Mouse (Mus musculus) forebrain, embryonic 15.5 days (tissue): Measurements from ENCODE around the gene Sptssa. TPM values are rescaled to one million over a fixed set of nuclear protein-coding genes. Genes with fewer than 3 reads are reported as not detected.
"Not testable (repeated sequence)": the region's sequence is repeated elsewhere in the genome, so short reads cannot be mapped to it uniquely, and the experiment has no call there.

Source experiments
- ATAC-seq: fragments of 200-750 bp; cut with Nextera tagmentation; replicated peaks from 2 replicates; pipeline ENCODE4 v1.8.0; 2017; ENCODE audit warnings: mild to moderate bottlenecking, moderate TSS enrichment, moderate library complexity
- H3K27ac ChIP-seq: fragments of 300-500 bp; sonication (generic); replicated peaks from 2 replicates; pipeline ENCODE4 v1.5.1; 2015; ENCODE audit warnings: mild to moderate bottlenecking, inconsistent platforms
- H3K27me3 ChIP-seq: fragments of 300-500 bp; sonication (generic); 2 replicates; pipeline ENCODE4 v1.6.1; 2015; ENCODE audit warnings: inconsistent platforms
- H3K36me3 ChIP-seq: fragments of 300-500 bp; sonication (generic); 2 replicates; pipeline ENCODE4 v1.6.1; 2015; ENCODE audit warnings: mild to moderate bottlenecking, inconsistent platforms
- H3K4me1 ChIP-seq: fragments of 300-500 bp; sonication (generic); 2 replicates; pipeline ENCODE4 v1.6.1; 2015; ENCODE audit warnings: inconsistent platforms
- H3K4me2 ChIP-seq: fragments of 300-500 bp; sonication (generic); replicated peaks from 2 replicates; pipeline ENCODE4 v1.6.1; 2015; ENCODE audit warnings: mild to moderate bottlenecking, inconsistent platforms
- H3K4me3 ChIP-seq: fragments of 300-500 bp; sonication (generic); 2 replicates; pipeline ENCODE4 v1.5.1; 2015; ENCODE audit warnings: mild to moderate bottlenecking, inconsistent platforms
- H3K9ac ChIP-seq: fragments of 300-500 bp; sonication (generic); replicated peaks from 2 replicates; pipeline ENCODE4 v1.6.1; 2015; ENCODE audit warnings: mild to moderate bottlenecking, inconsistent platforms
- H3K9me3 ChIP-seq: fragments of 300-500 bp; sonication (generic); 2 replicates; pipeline ENCODE4 v1.6.1; 2016; ENCODE audit warnings: inconsistent platforms
- WGBS: fragments of 180-500 bp; shearing (Covaris S2); methylation state at CpG from one replicate; pipeline ENCODE4 v1.1.7; 2015; ENCODE audit warnings: mixed read lengths; 5-methylcytosine and 5-hydroxymethylcytosine counted together
- polyA plus RNA-seq: library from polyadenylated mRNA; unstranded; fragments of >200 nt; fragmentation: Nextera tagmentation; extraction: Ambion mirVana; gene quantifications from 2 replicates; pipeline ENCODE4 v1.2.1, GENCODE M21; 2015

Gene Sptssa
- polyA plus RNA-seq, 1 experiment from 2014 or later = 171 TPM

- ATAC-seq = no peak
- Histone ChIP-seq H3K4me3 (no peak overlapping the region), H3K9me3 (no peaks in the 10 kb centered on the region), H3K36me3 (peaks cover 27% of the 10 kb centered on the region), H3K27ac (no peak overlapping the region), H3K27me3 (no peaks in the 10 kb centered on the region), H3K9ac (no peak overlapping the region), H3K4me2 (no peak overlapping the region), H3K4me1 (no peaks in the 10 kb centered on the region)
- 68% methylated on average over 4 of the region's 4 CpGs for WGBS
Observed at GRCm38 (mm10) chr12:54671262-54671661, 14.9 kb upstream of the Sptssa start.

GRCm38 (mm10) chr12:54668141-54668540 lies 11.8 kb upstream of the Sptssa start:
- Histone ChIP-seq H3K4me1 (no peaks in the 10 kb centered on the region), H3K4me3 (no peak overlapping the region), H3K9me3 (no peaks in the 10 kb centered on the region), H3K36me3 (peaks cover 14% of the 10 kb centered on the region), H3K27me3 (no peaks in the 10 kb centered on the region), H3K9ac (no peak overlapping the region), H3K4me2 (no peak overlapping the region), H3K27ac (no peak overlapping the region)
- no peak for ATAC-seq
- 87% methylated on average over 1 of the region's 1 CpGs for WGBS

GRCm38 (mm10) chr12:54665526-54665925 lies 9.2 kb upstream of the Sptssa start:
- 80% methylated on average over 6 of the region's 6 CpGs for WGBS
- Histone ChIP-seq H3K4me2 (no peak overlapping the region), H3K27me3 (no peaks in the 10 kb centered on the region), H3K36me3 (no peaks in the 10 kb centered on the region; the same call in 1 of the 2 replicates), H3K4me3 (no peak overlapping the region), H3K9ac (no peak overlapping the region), H3K4me1 (no peaks in the 10 kb centered on the region), H3K9me3 (no peaks in the 10 kb centered on the region), H3K27ac (no peak overlapping the region)
- ATAC-seq = no peak

- H3K27me3 ChIP-seq, H3K27ac ChIP-seq, H3K4me3 ChIP-seq, H3K36me3 ChIP-seq, H3K9ac ChIP-seq, H3K4me2 ChIP-seq, H3K9me3 ChIP-seq, ATAC-seq, H3K4me1 ChIP-seq: not testable (repeated sequence)
- WGBS = 72% methylated on average over 5 of the region's 5 CpGs
Observed at GRCm38 (mm10) chr12:54661470-54661869, 5.1 kb upstream of the Sptssa start.

GRCm38 (mm10) chr12:54659901-54660300 lies 3.5 kb upstream of the Sptssa start:
- no peaks in the 10 kb centered on the region for H3K9me3 ChIP-seq
- ATAC-seq = no peak
- no peak overlapping the region for H3K9ac ChIP-seq
- H3K27me3 ChIP-seq = no peaks in the 10 kb centered on the region
- no peak overlapping the region for H3K27ac ChIP-seq
- H3K4me1 ChIP-seq = peaks cover 14% of the 10 kb centered on the region
- 87% methylated on average over 3 of the region's 3 CpGs for WGBS
- H3K4me2 ChIP-seq = no peak overlapping the region
- H3K4me3 ChIP-seq = no peak overlapping the region
- no peaks in the 10 kb centered on the region for H3K36me3 ChIP-seq

- Histone ChIP-seq H3K9me3 (no peaks in the 10 kb centered on the region), H3K27ac (no peak overlapping the region), H3K4me3 (no peak overlapping the region), H3K9ac (no peak overlapping the region), H3K4me2 (no peak overlapping the region), H3K4me1 (peaks cover 26% of the 10 kb centered on the region), H3K27me3 (no peaks in the 10 kb centered on the region), H3K36me3 (no peaks in the 10 kb centered on the region)
- no peak for ATAC-seq
- 81% methylated on average over 7 of the region's 7 CpGs for WGBS
Observed at GRCm38 (mm10) chr12:54658425-54659092, 2.2 kb upstream of the Sptssa start.

GRCm38 (mm10) chr12:54657951-54658350 lies 1.6 kb upstream of the Sptssa start:
- H3K36me3 ChIP-seq = no peaks in the 10 kb centered on the region
- H3K27me3 ChIP-seq = no peaks in the 10 kb centered on the region

GRCm38 (mm10) chr12:54657226-54657625 lies 853 bp upstream of the Sptssa start:
- Histone ChIP-seq H3K9me3 (no peaks in the 10 kb centered on the region), H3K4me1 (peaks cover 26% of the 10 kb centered on the region), H3K36me3 (no peaks in the 10 kb centered on the region), H3K4me3 (peak overlapping the region; percentile 75), H3K27me3 (no peaks in the 10 kb centered on the region), H3K27ac (no peak overlapping the region), H3K9ac (no peak overlapping the region), H3K4me2 (peak overlapping the region; percentile 75)
- WGBS = 62% methylated on average over 2 of the region's 2 CpGs
- no peak for ATAC-seq

More at GRCm38 (mm10) chr12:54657951-54658350, 1.6 kb upstream of the Sptssa start:
- Histone ChIP-seq H3K4me3 (no peak overlapping the region), H3K27ac (no peak overlapping the region), H3K4me1 (peaks cover 26% of the 10 kb centered on the region), H3K9ac (no peak overlapping the region), H3K9me3 (no peaks in the 10 kb centered on the region), H3K4me2 (no peak overlapping the region)
- ATAC-seq = no peak
- WGBS = 92% methylated on average over 5 of the region's 5 CpGs

- no peaks in the 10 kb centered on the region for H3K9me3 ChIP-seq
- ATAC-seq = peak; percentile 47
- H3K4me1 ChIP-seq = peaks cover 26% of the 10 kb centered on the region
- no peaks in the 10 kb centered on the region for H3K36me3 ChIP-seq
- peak overlapping the region; percentile 82 for H3K9ac ChIP-seq
- peak overlapping the region; percentile 75 for H3K4me2 ChIP-seq
- peak overlapping the region; percentile 75 for H3K4me3 ChIP-seq
- peak overlapping the region; percentile 66 for H3K27ac ChIP-seq
- WGBS = 0% methylated on average over 15 of the region's 22 CpGs
- H3K27me3 ChIP-seq = no peaks in the 10 kb centered on the region
Observed at GRCm38 (mm10) chr12:54656039-54656395, 356 bp downstream of the Sptssa start.

GRCm38 (mm10) chr12:54655292-54656038 lies 908 bp downstream of the Sptssa start:
- 13% methylated on average over 16 of the region's 16 CpGs for WGBS
- no peaks in the 10 kb centered on the region for H3K9me3 ChIP-seq
- H3K36me3 ChIP-seq = no peaks in the 10 kb centered on the region
- H3K27ac ChIP-seq = peak overlapping the region; percentile 66
- ATAC-seq = no peak
- H3K4me1 ChIP-seq = peaks cover 26% of the 10 kb centered on the region
- H3K27me3 ChIP-seq = no peaks in the 10 kb centered on the region
- H3K4me2 ChIP-seq = peak overlapping the region; percentile 75
- peak overlapping the region; percentile 75 for H3K4me3 ChIP-seq
- H3K9ac ChIP-seq = peak overlapping the region; percentile 82

- Histone ChIP-seq H3K4me2 (peak overlapping the region; percentile 75), H3K27me3 (no peaks in the 10 kb centered on the region), H3K9ac (no peak overlapping the region), H3K36me3 (no peaks in the 10 kb centered on the region), H3K27ac (no peak overlapping the region), H3K4me1 (peaks cover 26% of the 10 kb centered on the region), H3K4me3 (peak overlapping the region; percentile 75), H3K9me3 (no peaks in the 10 kb centered on the region)
- no peak for ATAC-seq
- WGBS = 78% methylated on average over 1 of the region's 1 CpGs
Observed at GRCm38 (mm10) chr12:54654741-54655140, 1.6 kb downstream of the Sptssa start.

- H3K36me3 ChIP-seq = no peaks in the 10 kb centered on the region
- no peak overlapping the region for H3K4me2 ChIP-seq
- H3K9me3 ChIP-seq = no peaks in the 10 kb centered on the region
- H3K27ac ChIP-seq = no peak overlapping the region
- no peak for ATAC-seq
- 71% methylated on average over 4 of the region's 4 CpGs for WGBS
- no peak overlapping the region for H3K4me3 ChIP-seq
- H3K27me3 ChIP-seq = no peaks in the 10 kb centered on the region
- H3K4me1 ChIP-seq = peaks cover 26% of the 10 kb centered on the region
- H3K9ac ChIP-seq = no peak overlapping the region
Observed at GRCm38 (mm10) chr12:54654141-54654540, 2.2 kb downstream of the Sptssa start.
